Mouse (Mus musculus) stomach, embryonic 14.5 days (tissue): Measurements from ENCODE around the gene Pdlim3. TPM values are rescaled to one million over a fixed set of nuclear protein-coding genes. Genes with fewer than 3 reads are reported as not detected.

ENCODE experiments used
- ATAC-seq: fragments of 200-750 bp; cut with Nextera tagmentation; 2 replicates; pipeline ENCODE4 v1.8.0; 2017; ENCODE audit warnings: low read depth, moderate TSS enrichment; ENCODE audit not compliant: insufficient number of reproducible peaks, insufficient read depth, low FRiP score
- H3K27ac ChIP-seq: fragments of 300-500 bp; sonication (generic); 2 replicates; pipeline ENCODE4 v1.5.1; 2014; ENCODE audit warnings: mild to moderate bottlenecking, low read length, moderate library complexity, mixed read lengths
- H3K27me3 ChIP-seq: fragments of 300-500 bp; sonication (generic); 2 replicates; pipeline ENCODE4 v1.6.1; 2014; ENCODE audit warnings: low read length, control low read depth, mixed read lengths; ENCODE audit not compliant: control insufficient read depth, insufficient read depth
- H3K36me3 ChIP-seq: fragments of 300-500 bp; sonication (generic); 2 replicates; pipeline ENCODE4 v1.6.1; 2014; ENCODE audit warnings: mild to moderate bottlenecking, control low read depth, low read length, moderate library complexity, mixed read lengths; ENCODE audit not compliant: control insufficient read depth, insufficient read depth
- H3K4me1 ChIP-seq: fragments of 300-500 bp; sonication (generic); 2 replicates; pipeline ENCODE4 v1.6.1; 2014; ENCODE audit warnings: low read length, control low read depth, mixed read lengths; ENCODE audit not compliant: control insufficient read depth, insufficient read depth
- H3K4me2 ChIP-seq: fragments of 300-500 bp; sonication (generic); replicated peaks from 2 replicates; pipeline ENCODE4 v1.6.1; 2014; ENCODE audit warnings: low read depth, low read length, control low read depth
- H3K4me3 ChIP-seq: fragments of 300-500 bp; sonication (generic); 2 replicates; pipeline ENCODE4 v1.5.1; 2014; ENCODE audit warnings: low read depth, low read length, control low read depth
- H3K9ac ChIP-seq: fragments of 300-500 bp; sonication (generic); replicated peaks from 2 replicates; pipeline ENCODE4 v1.6.1; 2014; ENCODE audit warnings: low read depth, mild to moderate bottlenecking, control low read depth, low read length, moderate library complexity, mixed read lengths
- H3K9me3 ChIP-seq: fragments of 300-500 bp; sonication (generic); 2 replicates; pipeline ENCODE4 v1.6.1; 2016; ENCODE audit warnings: low read depth, low read length, control low read depth; ENCODE audit not compliant: control insufficient read depth
- WGBS: fragments of 180-500 bp; shearing (Covaris S2); extraction: QIAGEN DNeasy Blood & Tissue Kit; methylation state at CpG from one replicate; pipeline ENCODE4 v1.1.7; 2014; 5-methylcytosine and 5-hydroxymethylcytosine counted together
- polyA plus RNA-seq: library from polyadenylated mRNA; unstranded; fragments of >200 nt; fragmentation: Nextera tagmentation; extraction: Ambion mirVana; gene quantifications from 2 replicates; pipeline ENCODE4 v1.2.1, GENCODE M21; 2014

Gene Pdlim3
- polyA plus RNA-seq, 1 experiment from 2014 or later = 164 TPM

DNA sequence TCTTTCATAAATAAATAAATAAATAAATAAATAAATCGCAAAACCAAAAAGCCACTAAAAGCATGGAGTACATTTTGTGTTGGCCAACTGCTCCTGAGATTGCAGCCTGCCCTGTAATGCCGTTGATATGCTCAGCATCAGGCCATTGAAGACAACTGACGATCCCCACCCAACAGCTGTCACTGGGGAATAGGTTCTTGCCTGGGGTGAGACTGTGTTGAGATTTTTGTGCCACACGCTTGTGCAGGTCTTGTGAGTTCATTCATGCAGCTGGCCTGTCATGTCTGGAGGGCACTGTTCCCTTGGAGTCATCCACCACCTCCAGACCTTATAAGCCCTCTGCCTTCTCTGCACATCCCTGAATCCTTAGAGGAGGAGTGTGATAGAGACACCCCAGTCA is 61.0 kb downstream of the Pdlim3 start:
- H3K36me3 ChIP-seq = no peaks in the 10 kb centered on the region
- H3K4me3 ChIP-seq = no peak overlapping the region
- no peaks in the 10 kb centered on the region for H3K4me1 ChIP-seq
- H3K9ac ChIP-seq = no peak overlapping the region
- no peak overlapping the region for H3K4me2 ChIP-seq
- WGBS = 90% methylated on average over 4 of the region's 4 CpGs
- no peak overlapping the region for H3K27ac ChIP-seq
- no peaks in the 10 kb centered on the region for H3K27me3 ChIP-seq
- no peak for ATAC-seq
- no peaks in the 10 kb centered on the region for H3K9me3 ChIP-seq

DNA sequence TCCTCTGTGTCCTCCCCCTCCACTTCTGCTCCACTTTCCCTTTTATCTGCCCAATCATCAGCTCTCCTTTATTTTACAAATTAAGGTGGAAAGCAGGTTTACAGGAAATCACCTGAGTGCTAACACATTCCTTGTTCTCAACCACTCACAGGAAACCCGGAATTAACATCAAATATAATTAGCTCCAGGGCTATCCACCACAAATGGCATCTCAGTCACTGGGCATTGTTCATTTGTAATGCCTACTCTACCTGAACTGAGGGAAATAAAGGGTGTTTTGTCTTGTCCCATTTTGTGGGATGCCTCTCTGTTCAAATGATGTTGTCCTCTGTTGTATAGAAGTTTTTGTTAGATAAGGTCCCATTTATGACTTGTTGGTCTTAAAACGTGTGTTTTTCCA is 65.4 kb downstream of the Pdlim3 start:
- WGBS = 70% methylated on average over 2 of the region's 2 CpGs
- Histone ChIP-seq H3K9me3 (no peaks in the 10 kb centered on the region), H3K4me3 (no peak overlapping the region), H3K9ac (no peak overlapping the region), H3K27ac (no peak overlapping the region), H3K4me2 (no peak overlapping the region), H3K36me3 (no peaks in the 10 kb centered on the region), H3K4me1 (no peaks in the 10 kb centered on the region), H3K27me3 (no peaks in the 10 kb centered on the region)
- no peak for ATAC-seq

Other genes with a start within 250 kb of the Pdlim3 start
- not detected in 2 replicates for gene Ccdc110, start 49.2 kb downstream of the Pdlim3 start, polyA plus RNA-seq
- 4.6 and 5.7 TPM in 2 replicates for gene 1700029J07Rik, start 89.8 kb downstream of the Pdlim3 start, polyA plus RNA-seq
- gene Ufsp2, start 90.1 kb downstream of the Pdlim3 start, polyA plus RNA-seq = 85.6 and 87.2 TPM in 2 replicates
- 0.67 and 0.71 TPM in 2 replicates for gene Lrp2bp, start 113.8 kb downstream of the Pdlim3 start, polyA plus RNA-seq
- gene Ankrd37, start 120.2 kb downstream of the Pdlim3 start, polyA plus RNA-seq = 24.2 and 26.2 TPM in 2 replicates